Mouse (Mus musculus): ENCODE measurements around the gene Oxgr1. TPM values are rescaled to one million over a fixed set of nuclear protein-coding genes. Genes with fewer than 3 reads are reported as not detected.

Oxgr1 gene
- polyA plus RNA-seq, 1 experiment from 2014 or later, result not detected

Other genes with a start within 250 kb of the Oxgr1 start
- gene Mbnl2, start 233.2 kb upstream of the Oxgr1 start, polyA plus RNA-seq (2015; fragmentation: Nextera tagmentation; extraction: Ambion mirVana), result 25.5 and 26.4 TPM in 2 replicates

Measured in hindbrain, embryonic 15.5 days (tissue).